Mouse (Mus musculus) intestine, embryonic 14.5 days (tissue): ENCODE data around the gene Pak4. TPM values are rescaled to one million over a fixed set of nuclear protein-coding genes. Genes with fewer than 3 reads are reported as not detected.
A peak's percentile ranks its signal among the peaks of the same experiment; 100 is the strongest.
"Not testable (repeated sequence)": the region's sequence is repeated elsewhere in the genome, so short reads cannot be mapped to it uniquely, and the experiment has no call there.

ENCODE experiments used
- ATAC-seq: fragments of 200-750 bp; cut with Nextera tagmentation; replicated peaks from 2 replicates; pipeline ENCODE4 v1.8.0; 2017; ENCODE audit warnings: low read depth, moderate number of reproducible peaks, moderate TSS enrichment, moderate library complexity; ENCODE audit not compliant: low FRiP score, low TSS enrichment
- DNase-seq: peaks from one replicate; pipeline ENCODE4 v3.0.0-alpha.2; 2018; ENCODE audit warnings: low spot score
- H3K27ac ChIP-seq: fragments of 300-500 bp; sonication (generic); 2 replicates; pipeline ENCODE4 v1.5.1; 2014; ENCODE audit warnings: low read depth, mild to moderate bottlenecking, control low read depth
- H3K27me3 ChIP-seq: fragments of 300-500 bp; sonication (generic); replicated peaks from 2 replicates; pipeline ENCODE4 v1.6.1; 2014; ENCODE audit warnings: low read length, control low read depth; ENCODE audit not compliant: control insufficient read depth, insufficient read depth
- H3K36me3 ChIP-seq: fragments of 300-500 bp; sonication (generic); 2 replicates; pipeline ENCODE4 v1.6.1; 2014; ENCODE audit warnings: low read length, control low read depth; ENCODE audit not compliant: control insufficient read depth, insufficient read depth
- H3K4me1 ChIP-seq: fragments of 300-500 bp; sonication (generic); replicated peaks from 2 replicates; pipeline ENCODE4 v1.6.1; 2014; ENCODE audit warnings: low read length, control low read depth, mixed read lengths; ENCODE audit not compliant: control insufficient read depth, insufficient read depth
- H3K4me2 ChIP-seq: fragments of 300-500 bp; sonication (generic); 2 replicates; pipeline ENCODE4 v1.6.1; 2014; ENCODE audit warnings: low read length
- H3K4me3 ChIP-seq: fragments of 300-500 bp; sonication (generic); 2 replicates; pipeline ENCODE4 v1.5.1; 2014; ENCODE audit warnings: low read depth, low read length, control low read depth, mixed read lengths
- H3K9ac ChIP-seq: fragments of 300-500 bp; sonication (generic); 2 replicates; pipeline ENCODE4 v1.6.1; 2014; ENCODE audit warnings: mild to moderate bottlenecking, low read length
- H3K9me3 ChIP-seq: fragments of 300-500 bp; sonication (generic); 2 replicates; pipeline ENCODE4 v1.6.1; 2016; ENCODE audit warnings: low read length, control low read depth; ENCODE audit not compliant: control insufficient read depth
- WGBS: fragments of 180-500 bp; shearing (Covaris S2); extraction: QIAGEN DNeasy Blood & Tissue Kit; methylation state at CpG from one replicate; pipeline ENCODE4 v1.1.7; 2014; 5-methylcytosine and 5-hydroxymethylcytosine counted together
- polyA plus RNA-seq: library from polyadenylated mRNA; unstranded; fragments of >200 nt; fragmentation: Nextera tagmentation; extraction: Ambion mirVana; gene quantifications from 2 replicates; pipeline ENCODE4 v1.2.1, GENCODE M21; 2014

Pak4 gene
- polyA plus RNA-seq, 1 experiment from 2014 or later, result 50.8 TPM

DNA sequence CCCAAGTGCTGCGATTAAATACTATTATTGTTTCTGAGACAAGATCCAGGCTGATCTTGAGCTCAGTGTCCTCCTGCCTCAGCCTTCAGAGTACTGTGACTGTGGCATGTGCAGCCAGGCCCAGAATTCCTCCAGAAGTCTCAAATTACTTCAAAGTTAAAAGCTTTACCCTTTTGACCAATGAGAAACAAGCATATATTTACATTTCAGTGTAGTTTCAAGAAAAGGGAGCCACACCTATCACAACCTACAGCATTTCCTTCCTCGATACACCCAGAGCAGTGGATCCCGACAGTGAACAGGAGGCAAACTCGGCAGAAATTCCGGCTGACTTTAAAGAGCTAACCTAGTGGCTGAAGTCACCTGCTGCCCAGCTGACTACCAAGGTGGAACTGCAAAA is 26.8 kb upstream of the Pak4 start:
- no peaks in the 10 kb centered on the region for H3K4me1 ChIP-seq
- H3K27ac ChIP-seq, result no peak overlapping the region
- no peak overlapping the region for H3K4me3 ChIP-seq
- H3K9ac ChIP-seq, result no peak overlapping the region
- 67% methylated on average over 5 of the region's 5 CpGs for WGBS
- ATAC-seq (no peak), DNase-seq (no peak)
- H3K4me2 ChIP-seq, result no peak overlapping the region
- H3K27me3 ChIP-seq, result peaks cover 16% of the 10 kb centered on the region
- no peaks in the 10 kb centered on the region for H3K36me3 ChIP-seq
- no peaks in the 10 kb centered on the region for H3K9me3 ChIP-seq

DNA sequence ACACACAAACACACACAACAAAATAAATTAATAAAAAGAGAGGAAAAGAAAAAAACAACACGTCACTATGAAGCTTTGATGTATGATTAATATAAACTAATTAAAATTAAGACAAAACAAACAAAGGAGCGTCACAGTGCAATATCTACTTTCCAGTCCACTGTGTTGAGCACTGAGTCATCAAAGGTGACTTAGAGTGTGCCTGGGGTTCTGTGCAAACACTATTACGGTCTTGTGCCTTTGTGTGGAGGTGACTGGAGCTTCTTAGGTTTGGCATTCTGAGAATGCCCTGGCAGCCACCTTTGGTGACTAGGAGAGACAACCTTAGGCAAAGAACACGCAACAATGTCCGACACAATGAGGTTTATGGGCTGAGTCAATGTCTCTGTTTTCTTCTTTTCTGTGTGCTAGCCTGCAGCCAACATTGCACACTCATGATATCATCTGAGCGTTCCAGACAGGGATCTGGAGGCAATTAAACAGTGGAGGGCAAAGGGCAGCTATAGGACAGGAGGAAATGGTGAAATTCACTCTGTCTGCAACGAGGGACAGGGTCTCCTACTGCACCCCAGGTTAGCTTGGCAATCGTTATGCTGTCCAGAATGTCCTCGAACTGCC is 21.2 kb upstream of the Pak4 start:
- no peak overlapping the region for H3K4me3 ChIP-seq
- 42% methylated on average over 9 of the region's 9 CpGs for WGBS
- no peak overlapping the region for H3K9ac ChIP-seq
- no peaks in the 10 kb centered on the region for H3K36me3 ChIP-seq
- no peaks in the 10 kb centered on the region for H3K4me1 ChIP-seq
- H3K27ac ChIP-seq, result no peak overlapping the region
- ATAC-seq (0 out of 2 replicates have a peak, but pooled peaks have one; percentile 47), DNase-seq (no peak)
- no peak overlapping the region for H3K4me2 ChIP-seq
- H3K9me3 ChIP-seq, result no peaks in the 10 kb centered on the region
- no peaks in the 10 kb centered on the region for H3K27me3 ChIP-seq

DNA sequence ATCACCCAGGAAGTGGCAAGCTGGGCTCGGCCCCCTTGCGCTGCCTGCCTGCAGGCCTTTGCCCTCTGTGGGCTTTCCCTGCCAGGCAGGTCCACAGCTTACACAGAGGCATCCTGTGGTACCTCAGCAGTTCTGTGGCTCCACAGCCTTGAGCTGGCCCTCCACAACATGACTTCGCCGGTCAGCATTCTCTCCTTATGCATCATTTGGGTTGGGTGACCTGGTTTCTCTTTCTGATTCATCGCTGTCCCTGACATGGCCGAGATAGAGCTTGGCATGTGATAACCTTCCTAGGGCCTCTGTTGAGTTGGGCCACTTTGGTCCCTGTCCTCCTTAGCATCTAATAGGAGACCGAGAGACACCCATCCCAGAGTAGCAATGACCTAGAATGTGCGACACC is 8.0 kb upstream of the Pak4 start:
- H3K4me1 ChIP-seq, result no peaks in the 10 kb centered on the region
- no peak overlapping the region for H3K27ac ChIP-seq
- ATAC-seq, result no peak
- H3K9me3 ChIP-seq, result no peaks in the 10 kb centered on the region
- no peaks in the 10 kb centered on the region for H3K36me3 ChIP-seq
- no peaks in the 10 kb centered on the region for H3K27me3 ChIP-seq
- H3K9ac ChIP-seq, result no peak overlapping the region
- H3K4me2 ChIP-seq, result no peak overlapping the region
- DNase-seq, result no peak
- 90% methylated on average over 8 of the region's 8 CpGs for WGBS
- H3K4me3 ChIP-seq, result no peak overlapping the region

- not testable (repeated sequence) for H3K27ac ChIP-seq, ATAC-seq, H3K4me3 ChIP-seq, H3K9me3 ChIP-seq, DNase-seq, H3K9ac ChIP-seq, H3K36me3 ChIP-seq, H3K4me2 ChIP-seq, H3K27me3 ChIP-seq, H3K4me1 ChIP-seq
- 80% methylated on average over 2 of the region's 2 CpGs for WGBS
These were observed 5.8 kb upstream of the Pak4 start for GRCm38 (mm10) chr7:28603788-28604187.

GRCm38 (mm10) chr7:28603136-28603535 is 5.2 kb upstream of the Pak4 start:
- no peaks in the 10 kb centered on the region for H3K9me3 ChIP-seq
- no peak overlapping the region for H3K4me3 ChIP-seq
- no peaks in the 10 kb centered on the region; the same call in 1 of the 2 replicates for H3K4me1 ChIP-seq
- H3K27ac ChIP-seq, result no peak overlapping the region
- WGBS, result 82% methylated on average over 5 of the region's 5 CpGs
- no peaks in the 10 kb centered on the region for H3K36me3 ChIP-seq
- H3K27me3 ChIP-seq, result no peaks in the 10 kb centered on the region
- no peak overlapping the region for H3K4me2 ChIP-seq
- H3K9ac ChIP-seq, result no peak overlapping the region
- DNase-seq (no peak), ATAC-seq (no peak)

DNA sequence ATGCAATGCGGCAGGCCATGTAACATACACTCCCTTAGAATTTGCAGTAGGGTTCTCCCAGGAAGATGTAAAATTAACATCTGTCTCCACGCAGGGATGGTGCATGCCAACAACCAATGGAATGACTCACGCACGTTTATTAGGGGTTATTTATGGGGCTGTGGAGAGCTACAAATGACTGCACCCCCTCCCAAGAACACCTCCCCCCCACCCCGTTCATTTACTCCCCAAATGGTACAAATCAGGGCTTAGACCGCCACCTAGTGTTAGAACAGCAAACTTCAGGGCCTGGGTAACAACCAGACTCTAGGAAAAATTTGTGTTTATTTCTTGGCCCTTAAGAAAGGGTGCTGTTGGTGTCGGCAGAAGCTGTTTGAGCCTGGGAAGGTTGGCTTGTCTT is 3.7 kb upstream of the Pak4 start:
- WGBS, result 14% methylated on average over 7 of the region's 7 CpGs
- Histone ChIP-seq H3K9me3 (no peaks in the 10 kb centered on the region), H3K27me3 (no peaks in the 10 kb centered on the region), H3K4me3 (no peak overlapping the region), H3K9ac (no peak overlapping the region), H3K4me1 (peaks cover 4% of the 10 kb centered on the region; the same call in 1 of the 2 replicates), H3K4me2 (no peak overlapping the region), H3K27ac (no peak overlapping the region), H3K36me3 (no peaks in the 10 kb centered on the region)
- DNase-seq (peak; percentile 81), ATAC-seq (no peak)

GRCm38 (mm10) chr7:28601029-28601428 is 3.0 kb upstream of the Pak4 start:
- no peak for ATAC-seq
- 11% methylated on average over 11 of the region's 11 CpGs for WGBS
- H3K36me3 ChIP-seq, result no peaks in the 10 kb centered on the region
- H3K4me3 ChIP-seq, result no peak overlapping the region
- no peak overlapping the region for H3K9ac ChIP-seq
- no peaks in the 10 kb centered on the region for H3K27me3 ChIP-seq
- no peaks in the 10 kb centered on the region for H3K9me3 ChIP-seq
- H3K27ac ChIP-seq, result no peak overlapping the region
- DNase-seq, result peak; percentile 82
- H3K4me1 ChIP-seq, result peaks cover 10% of the 10 kb centered on the region
- no peak overlapping the region for H3K4me2 ChIP-seq

GRCm38 (mm10) chr7:28598951-28599350 is 966 bp upstream of the Pak4 start:
- DNase-seq (no peak), ATAC-seq (no peak)
- no peaks in the 10 kb centered on the region for H3K9me3 ChIP-seq
- H3K4me3 ChIP-seq, result no peak overlapping the region
- 58% methylated on average over 2 of the region's 2 CpGs for WGBS
- H3K9ac ChIP-seq, result no peak overlapping the region
- H3K27ac ChIP-seq, result no peak overlapping the region
- peaks cover 5% of the 10 kb centered on the region; the same call in 1 of the 2 replicates for H3K36me3 ChIP-seq
- peaks cover 29% of the 10 kb centered on the region for H3K4me1 ChIP-seq
- H3K4me2 ChIP-seq, result no peak overlapping the region
- no peaks in the 10 kb centered on the region for H3K27me3 ChIP-seq

- Histone ChIP-seq H3K4me1 (peaks cover 46% of the 10 kb centered on the region), H3K9me3 (no peaks in the 10 kb centered on the region), H3K4me3 (peak overlapping the region; percentile 64), H3K9ac (peak overlapping the region; percentile 66), H3K27ac (peak overlapping the region; percentile 86), H3K36me3 (peaks cover 5% of the 10 kb centered on the region; the same call in 1 of the 2 replicates), H3K27me3 (no peaks in the 10 kb centered on the region), H3K4me2 (peak overlapping the region; percentile 78)
- no peak for DNase-seq
- ATAC-seq, result no peak
- WGBS, result 6% methylated on average over 9 of the region's 9 CpGs
These were observed 761 bp downstream of the Pak4 start for GRCm38 (mm10) chr7:28597277-28597570.
